Mouse (Mus musculus): ENCODE data around the gene Lemd2.
A peak's percentile ranks its signal among the peaks of the same experiment; 100 is the strongest.

Lemd2 gene

DNA sequence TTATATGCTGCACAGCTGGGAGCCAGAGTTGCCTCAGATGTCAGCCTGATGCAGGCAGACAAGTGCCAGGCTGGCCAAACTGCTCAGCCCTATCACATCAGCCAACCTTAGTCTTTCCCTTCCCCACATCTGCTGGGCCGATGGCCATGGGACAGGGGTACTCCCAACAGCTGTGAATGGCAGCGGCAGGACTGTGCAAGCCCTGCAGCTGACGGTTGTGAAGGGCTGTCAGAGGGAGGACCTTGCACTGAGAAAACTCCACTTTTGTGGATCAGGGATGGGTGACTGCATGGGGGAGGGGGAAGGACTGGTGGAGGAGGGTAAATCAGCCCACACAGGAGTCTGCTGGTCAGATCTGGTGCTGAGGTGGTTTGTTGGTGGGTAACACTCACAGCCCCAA lies 22.4 kb upstream of the Lemd2 start:
- DNase-seq = no peak

DNA sequence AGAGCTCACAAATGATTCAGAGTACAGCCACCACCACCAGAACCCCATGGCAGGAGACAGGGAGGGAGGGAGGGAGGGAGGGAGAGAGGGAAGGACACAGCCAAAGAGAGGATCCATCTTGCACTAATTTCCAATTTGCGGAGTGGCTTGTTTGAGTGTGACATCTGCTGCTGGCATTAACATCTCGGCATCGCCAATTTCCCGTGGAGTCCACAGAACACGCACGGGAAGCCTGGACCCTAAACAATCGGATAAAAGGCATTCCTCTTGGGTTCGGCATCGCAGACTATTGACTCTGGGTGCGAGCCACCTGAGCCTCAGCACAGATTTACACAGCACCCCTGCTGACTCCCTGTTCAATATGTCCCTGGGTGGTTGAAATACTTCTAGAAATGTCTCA lies 21.5 kb upstream of the Lemd2 start:
- DNase-seq = no peak

DNA sequence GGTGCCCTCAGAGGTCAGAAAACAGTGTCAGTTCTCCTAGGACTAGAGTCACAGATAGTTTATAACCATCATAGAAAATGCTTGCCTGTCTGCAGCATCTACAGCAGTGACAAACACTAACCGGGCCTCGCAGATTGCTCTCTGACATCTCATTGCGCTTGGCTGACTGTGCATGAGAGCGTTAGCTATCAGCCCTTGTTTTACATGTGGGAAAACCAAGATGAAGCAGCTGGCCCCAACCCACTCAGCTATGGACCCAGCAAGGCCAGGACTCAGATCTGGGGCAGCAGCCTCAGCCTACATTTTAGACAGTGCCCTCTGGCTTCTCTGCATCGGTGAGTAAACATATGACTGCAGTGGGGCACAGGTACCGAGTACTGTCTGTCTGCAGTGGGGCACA lies 19.6 kb upstream of the Lemd2 start:
- no peak for DNase-seq

DNA sequence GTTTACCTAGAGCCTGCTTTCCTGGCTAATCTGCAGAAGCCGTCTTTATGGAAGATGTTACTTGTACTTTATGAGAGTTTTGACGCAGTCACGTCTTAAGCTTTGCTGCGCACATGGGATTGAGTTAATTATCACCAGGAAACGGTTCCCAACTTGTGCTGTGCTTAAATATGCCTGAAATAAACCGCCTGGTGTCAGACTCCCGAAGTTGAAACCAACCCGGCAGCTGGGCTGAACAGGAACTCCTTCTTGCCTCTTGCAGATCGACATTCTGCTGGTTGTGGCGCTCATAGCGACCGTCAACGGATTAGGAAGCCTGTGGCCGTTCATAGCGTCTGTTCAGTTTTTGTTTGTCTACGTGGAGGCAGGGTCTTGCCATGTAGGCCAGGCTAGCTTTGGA lies 17.3 kb upstream of the Lemd2 start:
- DNase-seq = no peak

DNA sequence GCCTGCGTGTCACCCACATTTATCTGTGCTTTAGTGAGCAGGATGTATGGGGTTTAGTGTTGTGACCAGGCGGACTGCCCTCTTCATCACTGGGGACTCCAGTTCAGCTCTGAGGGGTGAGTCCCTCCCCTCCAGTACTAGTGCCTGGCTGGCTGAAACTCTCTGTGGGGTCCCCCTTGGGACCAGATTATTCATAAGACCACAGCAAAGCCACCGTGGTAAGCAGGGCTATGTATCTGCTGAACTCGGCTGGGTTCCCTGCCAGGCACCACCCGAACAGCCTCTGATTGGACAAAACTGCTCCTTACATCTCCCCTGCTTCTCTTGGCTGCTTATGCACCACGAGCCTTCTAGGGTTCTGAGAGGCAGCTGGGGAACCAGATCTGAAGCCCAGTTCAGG lies 14.6 kb upstream of the Lemd2 start:
- DNase-seq = no peak

DNA sequence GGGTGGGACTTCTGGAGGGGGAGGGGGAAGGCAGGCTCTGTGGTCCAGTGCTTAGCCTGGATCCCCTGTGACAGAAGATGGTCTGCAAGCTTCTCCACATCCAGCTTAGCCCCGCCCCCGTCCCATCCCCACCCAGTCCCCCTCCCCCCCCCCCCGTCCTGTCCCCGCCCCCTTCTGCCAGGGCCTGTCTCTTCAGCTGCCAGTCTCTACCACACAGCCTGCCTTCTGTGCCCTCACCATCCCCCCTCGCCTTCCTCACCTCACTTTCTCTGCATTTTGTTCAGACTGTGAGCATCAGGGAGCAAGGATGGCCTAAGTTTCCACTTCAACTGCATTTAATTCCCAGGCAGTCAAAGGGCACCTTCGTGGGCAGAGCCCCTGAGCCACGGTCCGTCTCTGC lies 14.1 kb upstream of the Lemd2 start:
- DNase-seq = no peak

DNA sequence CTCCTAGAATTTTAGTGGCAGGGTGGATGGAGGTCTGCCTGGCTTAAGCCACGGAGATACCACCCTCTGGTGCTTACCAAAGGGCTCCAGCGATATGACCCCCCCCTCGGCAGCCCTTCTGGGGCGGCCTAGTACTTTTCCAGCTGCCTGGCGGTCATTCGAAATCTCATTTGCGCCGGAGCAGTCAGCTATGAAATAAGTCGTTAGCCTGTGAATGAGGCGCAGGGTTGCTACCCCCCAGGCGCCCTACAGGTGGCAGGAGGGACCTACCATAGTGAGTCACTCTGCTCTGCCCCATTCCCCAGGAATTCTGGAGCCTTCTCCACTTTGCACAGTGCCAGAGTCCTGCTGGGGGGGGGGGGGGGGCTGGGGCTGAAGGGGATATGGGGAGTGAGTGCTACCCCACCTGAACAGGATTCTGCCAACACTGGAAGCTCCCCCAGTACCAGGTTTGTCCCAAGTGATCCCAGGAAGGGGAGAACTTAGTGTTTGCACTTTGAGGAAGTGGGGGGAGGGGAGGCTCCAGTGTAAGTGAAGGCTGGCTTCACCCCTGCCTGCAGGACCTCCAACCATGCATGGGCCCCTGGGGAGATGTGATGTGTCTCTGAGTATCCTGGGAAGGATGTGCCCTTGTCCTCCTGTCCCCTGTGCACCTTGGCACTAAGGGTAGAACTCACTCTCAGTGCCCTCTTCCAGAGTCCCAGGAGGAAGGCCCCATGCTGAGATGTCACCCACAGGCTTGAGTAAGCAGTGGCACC lies 8.7 kb upstream of the Lemd2 start:
- DNase-seq = peak; percentile 61

DNA sequence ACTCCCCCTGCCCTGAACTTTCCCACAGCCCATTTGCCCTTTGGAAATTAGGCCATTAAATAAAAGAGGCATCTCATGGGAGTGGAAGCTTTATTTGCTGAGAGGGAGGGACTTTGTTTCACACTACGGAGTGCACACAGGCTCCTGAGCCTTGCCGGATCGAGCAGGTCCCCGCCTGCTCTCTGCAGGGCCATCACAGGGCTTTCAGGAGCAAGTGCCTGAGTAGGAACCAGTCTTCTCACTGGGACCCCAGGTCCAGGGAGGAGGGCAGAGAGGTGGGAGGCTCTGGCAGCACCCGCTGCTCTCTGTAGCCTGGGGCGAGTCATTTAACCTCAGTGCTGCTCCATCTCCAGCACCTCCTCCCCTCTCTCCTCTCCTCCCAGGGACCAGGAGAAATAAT lies 7.7 kb upstream of the Lemd2 start:
- DNase-seq = no peak

DNA sequence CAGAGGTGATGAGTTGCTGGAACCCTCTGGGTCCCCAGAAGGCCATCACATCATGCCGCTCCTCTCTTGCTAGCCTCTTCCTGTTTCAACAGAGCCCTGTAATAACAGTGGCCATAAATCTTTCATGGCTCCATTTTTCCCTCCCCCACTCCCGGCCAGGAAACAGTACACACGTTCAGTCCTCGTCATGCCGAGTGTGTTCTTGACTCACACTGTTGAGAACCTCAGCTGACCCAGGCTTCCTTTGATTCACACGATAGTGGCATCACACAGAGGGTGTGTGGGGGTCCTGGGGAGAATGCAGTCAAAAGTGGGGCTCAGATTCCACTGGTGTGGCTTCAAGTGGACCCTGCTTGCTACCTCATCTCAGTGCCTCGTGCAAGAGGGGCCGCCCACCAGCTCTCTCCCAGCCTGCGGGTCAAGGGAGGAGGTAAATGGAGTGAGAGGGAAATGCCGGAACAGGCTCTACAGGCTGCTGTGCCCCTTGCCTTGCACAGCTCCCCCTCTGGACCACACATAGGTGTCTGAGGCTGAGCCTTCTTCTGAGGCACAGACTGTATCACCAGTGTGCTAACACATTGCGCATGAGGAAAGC lies 2.9 kb upstream of the Lemd2 start:
- DNase-seq = no peak

DNA sequence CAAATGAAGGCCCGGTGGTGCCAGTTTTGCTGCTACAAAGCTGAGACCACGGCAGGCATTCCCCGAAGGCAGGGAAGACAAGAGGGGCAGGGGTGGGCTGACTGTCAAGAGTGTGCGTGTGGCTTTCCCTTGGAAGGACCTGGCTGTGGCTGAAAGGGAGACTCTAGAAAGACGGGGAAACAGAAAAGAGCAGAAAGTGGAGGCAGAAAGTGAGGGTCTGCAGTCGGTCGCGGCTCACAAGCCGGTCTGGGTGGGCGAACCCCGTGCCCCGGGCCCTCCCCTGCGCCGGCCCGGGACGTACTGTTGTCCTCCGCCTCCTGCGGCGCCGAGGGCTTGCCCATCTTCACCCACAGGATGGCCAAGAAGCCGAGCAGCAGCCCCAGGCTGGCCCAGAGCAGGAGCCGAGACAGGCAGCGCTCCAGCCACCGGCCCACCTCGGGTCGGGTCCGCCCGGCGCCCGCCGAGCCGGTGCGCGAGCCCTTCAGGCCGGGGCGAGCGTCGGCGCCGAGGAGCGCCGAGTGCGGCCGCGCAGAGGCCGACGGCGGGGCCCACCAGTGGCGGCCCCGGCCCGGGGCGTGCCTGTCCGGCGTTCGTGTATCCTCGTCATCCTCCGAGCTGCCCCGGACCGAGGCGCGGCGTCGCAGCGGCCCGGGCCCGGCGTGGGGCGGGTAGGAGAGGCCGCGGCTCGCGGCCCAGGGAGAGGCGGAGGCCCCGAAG lies 753 bp downstream of the Lemd2 start:
- DNase-seq = no peak

DNA sequence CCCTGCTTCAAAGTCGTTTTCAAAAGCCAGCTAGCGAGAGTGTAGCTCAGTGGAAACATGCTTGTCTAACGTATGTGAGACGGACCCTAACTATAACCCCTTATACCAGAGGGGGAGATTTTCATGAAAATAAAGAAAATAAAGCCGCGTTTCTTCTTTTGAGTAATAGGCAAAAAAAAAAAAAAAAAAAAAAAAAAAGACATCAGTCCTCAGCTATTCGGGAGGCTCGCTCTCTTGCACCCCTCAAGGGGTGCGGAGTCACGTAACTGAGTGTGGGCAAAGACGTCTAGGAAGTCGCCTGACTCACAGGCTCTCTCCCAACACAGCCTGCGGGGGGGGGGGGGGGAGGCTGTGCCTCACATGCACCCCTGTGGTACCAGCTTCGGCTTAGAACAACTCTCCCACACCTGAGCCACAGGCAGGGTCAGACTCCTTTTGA lies 1.3 kb downstream of the Lemd2 start:
- DNase-seq = no peak

DNA sequence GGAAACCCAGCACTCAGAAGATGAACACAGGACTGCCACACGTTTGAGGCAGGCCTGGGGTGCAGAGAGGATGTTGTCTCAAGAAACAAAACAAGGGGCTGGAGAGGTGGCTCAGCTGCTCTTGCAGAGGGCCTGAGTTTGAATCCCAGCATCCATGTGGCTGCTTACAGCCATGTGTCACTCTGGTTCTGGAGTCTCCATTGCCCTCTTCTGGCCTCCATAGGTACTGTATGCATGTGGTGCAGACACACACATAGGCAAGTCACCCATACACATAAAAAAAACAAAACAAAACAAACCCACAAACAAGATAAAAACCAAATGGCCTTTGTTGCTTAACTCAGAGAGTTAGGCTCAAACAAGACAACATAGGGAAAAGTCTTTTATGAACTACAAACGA lies 2.3 kb downstream of the Lemd2 start:
- DNase-seq = no peak

DNA sequence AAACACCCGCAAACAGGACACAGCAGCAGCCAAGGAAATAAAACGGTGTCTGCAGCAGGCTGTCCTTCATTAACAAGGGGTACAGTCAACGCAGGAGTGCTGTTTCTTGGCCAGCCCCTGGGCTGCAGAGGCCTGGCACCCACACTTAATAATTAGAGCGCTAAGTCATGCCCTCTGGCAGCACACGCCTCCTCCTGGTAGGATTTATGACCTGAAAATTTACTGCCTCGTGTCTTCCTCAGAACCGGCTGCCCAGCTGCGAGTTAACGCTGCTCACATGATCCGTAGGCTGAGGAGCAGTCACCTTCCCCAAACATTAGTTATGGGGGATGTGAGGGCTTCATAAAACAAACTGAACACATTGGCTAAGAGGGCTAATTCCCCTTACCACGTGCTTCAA lies 3.5 kb downstream of the Lemd2 start:
- no peak for DNase-seq

DNA sequence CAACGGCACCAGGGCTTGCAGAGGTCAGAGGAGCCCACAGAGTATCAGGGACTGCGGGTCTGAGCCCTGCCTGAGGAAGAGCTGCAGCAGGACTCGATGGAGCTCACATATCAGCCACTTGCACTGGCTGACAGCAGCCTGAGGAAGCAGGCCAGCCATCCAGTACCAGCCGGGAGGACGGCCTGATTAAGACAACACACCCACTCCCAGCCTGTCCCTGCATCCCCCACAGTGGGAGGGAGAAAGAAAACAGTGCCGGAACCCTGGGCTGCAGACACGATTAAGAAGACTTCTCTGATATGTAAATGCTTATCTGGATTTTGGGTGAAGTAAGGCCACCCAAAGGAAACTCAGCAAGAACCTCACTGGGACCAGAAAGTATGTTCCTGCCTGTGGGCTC lies 4.4 kb downstream of the Lemd2 start:
- DNase-seq = no peak

DNA sequence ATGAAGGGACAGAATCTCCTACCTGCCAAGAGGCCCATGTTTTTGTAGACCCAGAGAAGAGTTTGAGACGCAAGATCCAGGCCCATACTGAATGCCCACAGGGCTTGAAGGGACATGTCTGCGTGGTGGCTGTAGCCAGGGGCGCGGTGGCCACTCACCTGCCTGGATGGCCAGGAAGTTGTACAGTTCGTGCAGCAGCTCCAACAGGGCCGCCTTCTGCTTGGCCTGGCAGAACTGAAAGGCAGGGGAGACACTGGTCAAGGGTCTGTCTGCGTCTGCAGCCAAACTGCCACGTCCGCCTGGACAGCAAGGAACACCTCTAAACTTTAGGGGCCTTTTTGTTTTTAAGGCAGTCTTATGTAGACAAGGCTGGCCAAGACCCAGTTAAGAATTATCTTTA lies 5.1 kb downstream of the Lemd2 start:
- no peak for DNase-seq

DNA sequence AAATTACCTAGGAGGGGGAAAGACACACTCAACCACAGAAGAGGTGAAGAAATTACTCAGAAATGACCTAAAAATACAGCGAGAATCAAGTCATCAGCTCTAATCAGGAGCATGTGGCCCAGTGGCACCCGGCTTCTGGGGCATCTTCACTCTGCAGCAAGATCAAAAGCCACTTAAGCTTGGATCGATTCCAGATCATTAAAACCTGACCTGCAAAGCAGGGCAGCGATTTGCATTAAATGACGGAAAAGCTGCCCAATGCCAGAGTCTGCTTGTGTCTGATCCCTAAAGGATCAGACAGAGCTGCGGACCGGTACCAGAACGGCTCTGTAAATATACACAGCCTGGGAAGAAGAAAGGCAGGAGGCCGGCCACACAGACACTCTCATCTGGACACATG lies 8.1 kb downstream of the Lemd2 start:
- DNase-seq = no peak

DNA sequence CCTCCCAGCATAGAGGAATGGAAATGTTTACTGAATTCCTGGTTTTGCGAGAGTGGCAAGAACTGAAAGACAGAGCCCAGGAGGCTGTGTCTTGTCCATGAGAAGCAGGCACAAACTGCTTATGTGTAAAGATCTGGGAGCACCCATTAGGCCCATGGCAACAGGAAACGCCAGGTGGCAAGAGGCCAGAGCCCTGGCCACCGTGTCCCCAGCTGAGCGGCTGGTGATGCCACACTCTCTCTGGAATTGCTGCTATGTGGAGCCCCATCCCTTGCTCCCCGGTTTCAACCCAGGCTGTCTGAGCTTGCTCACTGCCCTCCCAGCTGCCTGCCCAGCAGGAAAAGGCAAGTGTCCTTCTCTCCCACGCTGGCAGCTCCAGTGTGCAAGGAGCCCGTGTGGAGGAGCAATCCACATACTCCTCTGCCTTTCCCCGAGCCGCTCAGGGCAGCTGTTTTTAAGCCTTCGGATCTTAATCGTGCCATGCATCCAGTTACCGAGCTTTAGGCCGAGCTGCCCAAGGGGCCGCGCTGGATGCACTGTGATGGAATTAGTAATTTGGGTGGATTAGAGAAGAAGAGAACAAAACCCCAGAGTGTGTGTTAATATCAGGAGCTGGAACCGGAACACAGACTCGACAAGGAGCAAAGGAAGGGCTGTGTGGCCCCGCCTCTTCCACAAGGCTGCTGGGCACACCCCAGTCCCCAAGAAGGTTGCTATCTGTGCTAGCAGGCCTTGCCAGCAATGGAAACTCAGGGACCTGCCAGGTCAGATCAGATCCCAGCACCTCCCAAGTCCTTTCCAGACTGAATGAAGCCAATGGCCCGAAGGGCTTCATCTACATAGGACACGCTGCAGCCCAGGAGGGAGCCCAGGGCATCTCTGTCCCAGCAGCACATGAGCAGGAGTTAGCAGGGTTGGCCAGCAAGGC lies 9.7 kb downstream of the Lemd2 start:
- DNase-seq = no peak

DNA sequence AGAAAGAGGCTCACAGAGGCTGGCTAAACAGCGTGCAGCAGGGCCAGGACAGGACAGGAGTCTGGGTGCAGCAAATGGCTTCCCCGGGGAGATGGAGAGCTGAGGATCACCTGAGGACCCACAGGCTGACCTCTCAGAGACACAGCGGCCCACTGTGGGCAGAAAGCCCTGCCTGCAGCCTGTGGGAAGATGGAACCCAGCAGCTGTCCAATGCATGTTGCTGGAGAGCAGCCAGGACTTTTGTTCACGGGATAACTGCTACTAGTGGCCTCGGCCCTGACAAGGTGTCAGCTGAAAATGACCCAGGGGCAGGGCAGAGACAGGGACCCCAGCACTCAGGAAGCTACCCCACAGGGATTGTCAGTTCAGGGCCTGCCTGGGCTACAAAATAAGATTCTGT lies 12.5 kb downstream of the Lemd2 start:
- DNase-seq = no peak

DNA sequence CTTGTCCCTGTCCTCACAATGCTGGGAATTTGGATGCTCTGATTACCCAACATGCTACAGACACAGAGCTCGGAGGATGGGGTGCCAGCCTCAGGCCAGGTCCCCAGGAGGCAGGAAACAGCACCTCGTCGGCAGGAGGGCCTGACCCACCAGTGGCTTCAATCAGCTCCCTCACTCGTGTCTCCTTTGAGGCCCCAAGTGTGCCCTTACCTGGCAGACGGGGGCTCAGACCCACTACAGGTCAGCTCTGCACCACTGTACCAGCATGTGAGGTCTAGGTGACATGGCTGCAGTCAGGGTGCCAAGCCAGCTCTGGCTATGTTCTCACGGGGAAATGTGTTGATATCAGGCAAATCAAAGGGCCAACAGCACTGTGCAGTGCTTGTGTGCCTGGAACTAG lies 13.1 kb downstream of the Lemd2 start:
- DNase-seq = no peak

DNA sequence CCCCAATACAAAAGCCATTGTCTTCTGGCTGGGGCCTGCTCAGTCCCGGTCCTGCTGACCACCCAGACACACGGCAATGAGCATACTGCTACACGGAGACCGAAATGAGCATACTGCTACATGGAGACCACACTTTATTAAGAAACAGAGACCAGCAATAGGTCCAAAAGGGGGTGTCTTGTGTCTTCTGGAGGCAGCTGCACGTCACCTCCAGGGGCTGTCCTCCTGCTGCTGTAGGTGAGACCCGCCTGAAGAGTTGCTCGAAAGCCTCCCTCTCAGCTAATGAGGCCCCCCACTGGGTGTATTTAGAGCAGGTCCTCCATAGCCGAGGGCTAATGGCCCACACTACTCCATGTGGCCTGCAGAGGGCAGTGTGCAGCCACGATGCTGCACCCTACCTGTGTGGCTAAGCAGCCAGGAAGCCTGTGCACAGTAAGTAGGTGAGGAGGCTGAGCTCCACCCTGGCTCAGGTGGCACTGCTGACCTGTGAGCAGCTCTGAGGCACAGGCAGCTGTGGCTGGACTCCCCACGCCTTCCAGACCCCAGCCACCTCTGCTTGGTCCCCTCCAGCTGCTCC lies 14.5 kb downstream of the Lemd2 start:
- peak; percentile 87 for DNase-seq

DNA sequence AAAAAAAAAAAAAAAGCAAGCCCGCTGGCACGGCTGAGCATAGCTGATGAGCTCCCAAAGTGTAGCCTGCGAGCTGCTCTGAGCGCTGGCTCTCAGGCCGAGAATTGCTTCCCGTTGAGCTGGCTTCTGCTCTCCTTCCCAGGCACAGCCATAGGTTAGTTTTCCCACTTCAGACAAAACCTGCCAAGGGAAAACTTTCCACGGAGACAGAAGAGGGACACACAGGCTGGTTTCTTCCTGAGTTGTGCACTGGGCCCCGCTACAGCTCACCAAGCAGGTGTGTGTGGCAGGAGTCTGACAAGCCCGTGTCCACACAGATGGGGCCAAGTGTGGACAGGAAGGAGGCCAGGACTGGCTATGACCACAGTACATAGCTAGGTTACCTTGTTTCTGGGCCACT lies 15.4 kb downstream of the Lemd2 start:
- no peak for DNase-seq

DNA sequence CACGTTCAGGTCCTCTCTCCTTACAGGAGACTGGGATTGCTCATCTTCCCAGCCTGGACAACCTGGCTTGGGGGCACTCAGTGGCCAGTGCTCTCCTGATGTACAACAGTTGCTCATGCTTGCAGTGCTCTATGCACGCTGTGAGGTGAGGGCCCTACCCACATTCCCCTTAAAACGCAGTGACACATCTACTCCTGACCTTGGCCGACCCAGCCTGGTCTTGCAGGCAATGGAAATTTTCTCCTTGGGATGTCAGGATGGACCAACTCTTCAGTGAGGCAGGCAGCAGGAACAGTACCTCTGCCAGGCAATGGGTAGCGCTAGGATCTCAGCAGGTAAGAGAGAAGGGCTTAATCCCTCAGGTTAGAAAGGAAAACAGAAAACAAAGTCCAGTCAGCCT lies 17.2 kb downstream of the Lemd2 start:
- DNase-seq = no peak

DNA sequence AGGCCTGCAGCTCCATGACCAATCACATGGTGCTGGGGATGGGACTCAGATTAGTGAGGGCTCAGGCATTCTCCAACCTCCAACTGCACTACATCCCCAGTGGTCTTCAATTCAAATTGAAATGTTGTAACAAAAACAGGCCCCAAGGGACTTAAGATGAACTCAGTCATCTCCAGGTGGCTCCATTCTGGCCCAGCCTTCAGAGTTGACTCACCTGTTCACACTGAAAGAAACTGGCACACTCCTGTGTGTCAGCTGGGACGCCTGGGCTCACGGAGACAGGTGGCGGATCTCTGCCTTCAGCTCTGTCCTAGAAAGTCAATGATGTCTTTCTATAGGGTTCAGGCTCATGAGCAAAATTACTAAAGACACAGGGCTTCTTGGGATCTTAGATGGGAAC lies 18.2 kb downstream of the Lemd2 start:
- no peak for DNase-seq
